Mouse (Mus musculus) midbrain, embryonic 15.5 days (tissue): Measurements from ENCODE around the gene Tmc5. TPM values are rescaled to one million over a fixed set of nuclear protein-coding genes. Genes with fewer than 3 reads are reported as not detected.

Experiments
- ATAC-seq: fragments of 200-750 bp; cut with Nextera tagmentation; replicated peaks from 2 replicates; pipeline ENCODE4 v1.8.0; 2017; ENCODE audit warnings: moderate TSS enrichment
- H3K27ac ChIP-seq: fragments of 300-500 bp; sonication (generic); 2 replicates; pipeline ENCODE4 v1.5.1; 2015; ENCODE audit warnings: mild to moderate bottlenecking, inconsistent platforms
- H3K27me3 ChIP-seq: fragments of 300-500 bp; sonication (generic); replicated peaks from 2 replicates; pipeline ENCODE4 v1.6.1; 2015; ENCODE audit warnings: inconsistent platforms
- H3K36me3 ChIP-seq: fragments of 300-500 bp; sonication (generic); replicated peaks from 2 replicates; pipeline ENCODE4 v1.6.1; 2015; ENCODE audit warnings: inconsistent platforms
- H3K4me1 ChIP-seq: fragments of 300-500 bp; sonication (generic); 2 replicates; pipeline ENCODE4 v1.6.1; 2015; ENCODE audit warnings: inconsistent platforms
- H3K4me2 ChIP-seq: fragments of 300-500 bp; sonication (generic); 2 replicates; pipeline ENCODE4 v1.6.1; 2015; ENCODE audit warnings: inconsistent platforms, mild to moderate bottlenecking, moderate library complexity
- H3K4me3 ChIP-seq: fragments of 300-500 bp; sonication (generic); 2 replicates; pipeline ENCODE4 v1.5.1; 2015; ENCODE audit warnings: mild to moderate bottlenecking, inconsistent platforms
- H3K9ac ChIP-seq: fragments of 300-500 bp; sonication (generic); 2 replicates; pipeline ENCODE4 v1.6.1; 2015; ENCODE audit warnings: mild to moderate bottlenecking, inconsistent platforms
- H3K9me3 ChIP-seq: fragments of 300-500 bp; sonication (generic); 2 replicates; pipeline ENCODE4 v1.6.1; 2016; ENCODE audit warnings: inconsistent platforms
- WGBS: fragments of 180-500 bp; shearing (Covaris S2); methylation state at CpG from one replicate; pipeline ENCODE4 v1.1.7; 2015; ENCODE audit warnings: mixed read lengths; 5-methylcytosine and 5-hydroxymethylcytosine counted together
- polyA plus RNA-seq: library from polyadenylated mRNA; unstranded; fragments of >200 nt; fragmentation: Nextera tagmentation; extraction: Ambion mirVana; gene quantifications from 2 replicates; pipeline ENCODE4 v1.2.1, GENCODE M21; 2015

The Tmc5 gene
- polyA plus RNA-seq, 1 experiment from 2014 or later, result 0.19 TPM

DNA sequence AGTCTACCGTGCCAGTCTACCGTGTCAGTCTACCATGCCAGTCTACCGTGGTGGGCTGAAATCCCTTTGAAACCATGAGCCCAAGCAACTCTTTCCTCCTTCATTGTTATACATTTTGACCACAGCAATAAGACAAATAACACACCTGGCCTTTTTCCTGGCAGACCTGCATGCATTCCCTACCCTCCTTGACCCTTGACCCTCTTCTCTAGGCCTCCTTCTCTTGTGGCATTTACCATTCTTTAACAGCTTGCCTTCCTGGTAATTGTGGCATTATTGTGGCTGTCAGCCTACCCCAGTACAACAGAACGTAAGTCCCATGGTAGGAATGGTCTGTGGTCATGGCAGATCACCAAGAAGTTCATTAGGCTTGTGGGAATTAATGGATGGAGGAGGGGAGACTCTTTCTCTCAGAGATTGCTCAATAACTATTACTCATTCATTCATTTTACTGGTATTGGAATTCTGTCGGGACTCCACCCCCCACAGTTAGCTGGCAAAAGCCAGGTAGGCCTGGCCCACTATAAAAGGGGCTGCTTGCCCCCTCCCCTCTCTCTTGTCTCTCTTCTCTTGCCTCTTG lies 6.3 kb upstream of the Tmc5 start:
- Histone ChIP-seq H3K9me3 (no peaks in the 10 kb centered on the region), H3K27me3 (no peaks in the 10 kb centered on the region), H3K27ac (no peak overlapping the region), H3K36me3 (no peaks in the 10 kb centered on the region), H3K9ac (no peak overlapping the region), H3K4me2 (no peak overlapping the region), H3K4me3 (no peak overlapping the region), H3K4me1 (peaks cover 29% of the 10 kb centered on the region)
- 92% methylated on average over 5 of the region's 5 CpGs for WGBS
- ATAC-seq, result no peak

DNA sequence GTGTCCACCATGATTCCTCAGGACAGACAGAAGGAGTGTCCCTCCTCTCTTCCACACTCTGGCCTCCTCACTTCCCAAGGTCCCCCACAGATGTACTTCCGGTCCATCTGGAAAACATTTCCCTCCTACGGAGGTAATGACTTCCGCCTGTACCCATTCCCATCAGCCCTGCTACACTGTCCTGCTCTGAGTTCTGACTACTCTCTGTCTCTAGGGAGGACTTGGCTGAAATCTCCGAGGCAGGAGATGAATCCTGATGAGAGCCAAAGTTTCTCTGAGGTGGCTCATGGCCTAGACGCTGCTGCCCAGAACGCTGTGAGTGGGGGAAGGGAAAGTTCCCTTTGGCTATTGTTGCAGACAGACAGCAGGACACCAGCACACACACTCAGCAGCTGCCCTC lies 5.0 kb upstream of the Tmc5 start:
- ATAC-seq, result no peak
- Histone ChIP-seq H3K4me3 (no peak overlapping the region), H3K36me3 (no peaks in the 10 kb centered on the region), H3K4me2 (no peak overlapping the region), H3K9me3 (no peaks in the 10 kb centered on the region), H3K27ac (peak overlapping the region; percentile 76), H3K4me1 (peaks cover 33% of the 10 kb centered on the region), H3K27me3 (0 out of 2 replicates have a peak, but pooled peaks cover 10% of the 10 kb centered on the region), H3K9ac (no peak overlapping the region)
- 42% methylated on average over 6 of the region's 6 CpGs for WGBS

DNA sequence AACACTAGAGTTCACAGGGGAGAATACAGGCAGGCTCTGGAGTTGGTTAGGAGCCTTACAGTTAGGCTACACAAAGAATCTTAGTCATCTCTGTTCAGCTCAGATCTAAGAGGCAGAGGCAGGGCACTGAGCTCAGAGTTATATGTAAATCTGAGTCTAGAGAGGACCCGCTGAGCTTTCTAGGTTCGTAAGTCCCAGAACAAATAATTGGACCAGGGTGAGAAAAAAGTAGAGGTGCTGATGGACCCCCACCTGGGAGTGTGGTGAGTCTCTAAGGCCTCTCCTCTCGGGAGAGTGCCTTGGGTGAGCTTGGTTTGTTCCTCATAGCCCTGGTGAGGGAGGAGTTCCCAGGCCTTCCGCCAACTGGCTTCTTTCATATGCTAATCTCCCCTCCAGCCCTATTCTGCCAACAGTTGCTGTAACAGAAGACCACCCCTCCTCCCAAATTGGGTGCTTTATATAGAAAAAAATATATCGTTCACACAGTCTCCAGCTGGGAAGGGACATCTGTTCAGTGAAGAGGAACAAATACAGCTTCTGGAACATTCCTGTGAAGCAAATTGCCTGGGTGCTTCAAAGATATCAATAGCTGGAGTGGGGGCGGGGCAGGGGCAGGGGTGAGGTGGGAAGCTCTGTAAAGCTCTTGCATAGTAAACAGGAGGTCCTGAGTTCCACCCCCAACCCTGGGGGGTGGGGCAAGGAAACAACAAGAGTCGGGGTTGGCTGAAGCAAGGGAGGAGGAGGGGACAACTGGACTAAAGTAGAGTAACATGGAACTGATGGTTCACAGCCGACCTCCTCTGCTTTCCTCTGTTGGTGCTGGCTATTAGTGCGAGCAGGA lies 3.3 kb upstream of the Tmc5 start:
- ATAC-seq, result peak; percentile 82
- Histone ChIP-seq H3K4me3 (no peak overlapping the region), H3K27ac (peak overlapping the region; percentile 76), H3K4me2 (0 out of 2 replicates have a peak overlapping the region, but pooled peaks have one; percentile 30), H3K4me1 (peaks cover 38% of the 10 kb centered on the region), H3K27me3 (peaks cover 15% of the 10 kb centered on the region), H3K9me3 (no peaks in the 10 kb centered on the region), H3K9ac (no peak overlapping the region), H3K36me3 (no peaks in the 10 kb centered on the region)
- 3% methylated on average over 9 of the region's 9 CpGs for WGBS

DNA sequence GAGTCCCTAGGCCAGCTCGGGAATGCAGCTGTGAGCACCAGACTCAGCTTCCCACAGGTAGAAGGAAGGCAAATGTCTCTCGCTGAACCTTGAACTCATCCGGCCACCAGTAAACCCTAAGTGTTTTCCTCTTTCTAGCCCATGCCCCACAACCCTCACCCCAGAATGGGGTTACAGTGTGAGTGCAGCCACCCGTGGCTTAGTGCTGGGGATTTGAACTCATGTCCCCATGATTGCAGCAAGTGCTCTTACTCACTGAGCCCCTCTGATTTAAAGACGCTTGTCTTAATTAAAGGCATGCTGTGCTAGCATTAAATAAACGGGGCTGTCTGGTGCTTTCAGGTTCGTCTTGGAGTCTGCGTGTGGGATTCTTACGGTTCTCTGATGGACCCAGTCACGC lies 2.5 kb upstream of the Tmc5 start:
- Histone ChIP-seq H3K4me1 (peaks cover 38% of the 10 kb centered on the region), H3K4me2 (peak overlapping the region; percentile 30; the same call in 1 of the 2 replicates), H3K27ac (peak overlapping the region; percentile 76), H3K9ac (no peak overlapping the region), H3K36me3 (no peaks in the 10 kb centered on the region), H3K27me3 (peaks cover 15% of the 10 kb centered on the region), H3K4me3 (no peak overlapping the region), H3K9me3 (no peaks in the 10 kb centered on the region)
- ATAC-seq, result peak; percentile 5; the same call in 1 of the 2 replicates
- 22% methylated on average over 10 of the region's 10 CpGs for WGBS

DNA sequence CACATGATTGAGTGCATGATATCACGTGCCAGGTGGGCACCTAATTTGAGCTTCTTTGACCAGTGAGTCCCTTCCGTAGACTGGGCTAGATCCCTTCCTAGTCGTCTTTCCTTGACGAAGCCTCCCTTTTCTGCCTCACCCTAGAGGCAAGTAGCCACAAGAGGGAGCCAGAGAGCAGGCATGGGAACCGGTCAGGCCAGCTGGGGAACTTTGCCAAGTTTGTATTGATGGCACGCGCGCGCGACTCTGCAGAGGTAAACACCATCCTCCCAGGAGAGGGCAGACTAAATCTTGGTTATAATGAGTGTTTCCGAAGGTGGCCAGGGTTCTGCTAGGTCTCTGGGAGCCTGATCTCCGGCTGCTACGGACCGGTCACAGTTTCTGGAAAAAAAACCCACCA lies 1.9 kb upstream of the Tmc5 start:
- Histone ChIP-seq H3K9me3 (no peaks in the 10 kb centered on the region), H3K4me2 (peak overlapping the region; percentile 30; the same call in 1 of the 2 replicates), H3K27me3 (peaks cover 15% of the 10 kb centered on the region), H3K9ac (no peak overlapping the region), H3K36me3 (no peaks in the 10 kb centered on the region), H3K4me1 (peaks cover 38% of the 10 kb centered on the region), H3K27ac (0 out of 2 replicates have a peak overlapping the region, but pooled peaks have one; percentile 76), H3K4me3 (no peak overlapping the region)
- WGBS, result under 1% methylated on average over 14 of the region's 14 CpGs
- 0 out of 2 replicates have a peak, but pooled peaks have one; percentile 3 for ATAC-seq

DNA sequence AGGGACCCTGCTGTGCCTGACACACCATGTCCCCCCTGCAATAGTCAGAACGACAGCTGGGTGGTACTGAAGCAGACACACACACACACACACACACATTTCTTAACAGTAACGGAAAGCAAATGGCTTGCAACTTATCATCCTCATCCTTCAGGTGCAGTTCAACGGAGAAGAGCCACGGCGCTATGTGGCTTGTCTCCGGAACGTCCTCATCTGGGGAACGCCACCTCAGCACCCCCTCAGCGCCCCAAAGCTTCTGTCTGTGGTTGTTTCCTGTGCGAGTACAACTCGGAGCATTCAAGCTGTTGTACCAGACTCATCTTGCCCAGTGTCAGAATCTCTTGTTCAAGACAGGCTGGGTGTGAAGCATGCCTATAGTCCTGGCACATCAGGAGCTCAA lies 826 bp upstream of the Tmc5 start:
- 83% methylated on average over 11 of the region's 11 CpGs for WGBS
- Histone ChIP-seq H3K4me1 (peaks cover 38% of the 10 kb centered on the region), H3K4me3 (no peak overlapping the region), H3K27me3 (peaks cover 15% of the 10 kb centered on the region), H3K9ac (no peak overlapping the region), H3K9me3 (no peaks in the 10 kb centered on the region), H3K27ac (no peak overlapping the region), H3K4me2 (no peak overlapping the region), H3K36me3 (no peaks in the 10 kb centered on the region)
- no peak for ATAC-seq

DNA sequence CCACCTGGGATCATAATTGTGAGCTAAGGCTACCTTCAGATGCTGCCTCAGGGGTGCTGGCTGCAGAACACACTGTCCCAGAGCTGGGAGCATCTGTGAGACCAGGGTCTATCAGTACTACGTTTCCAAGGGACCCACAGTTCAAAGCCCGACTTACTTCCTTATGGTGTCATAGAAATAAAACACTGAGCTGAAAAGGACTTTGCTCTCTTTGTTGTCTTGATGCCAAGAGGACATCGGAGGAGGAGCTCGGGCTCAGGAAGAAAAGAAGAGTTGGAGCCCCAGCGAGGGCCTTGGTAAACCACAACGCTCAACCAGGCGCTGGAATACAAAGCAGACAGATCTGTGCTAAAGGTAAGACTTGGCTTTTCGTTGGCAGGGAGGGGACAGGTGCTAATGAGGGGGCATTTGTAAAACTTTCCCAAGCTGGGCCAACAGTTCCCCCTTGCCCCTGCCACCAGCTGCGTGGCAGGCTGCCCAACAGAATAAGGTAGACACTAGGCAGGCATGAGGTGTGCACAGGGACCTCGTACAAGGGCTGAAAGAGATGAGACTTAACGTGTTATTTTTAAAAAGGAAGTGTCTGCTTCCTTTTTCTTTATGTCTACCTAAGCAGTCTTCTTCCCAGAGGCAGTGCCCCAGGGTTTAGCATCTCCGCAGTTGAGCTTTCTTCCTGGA lies 3.0 kb downstream of the Tmc5 start:
- no peak overlapping the region for H3K27ac ChIP-seq
- H3K27me3 ChIP-seq, result peaks cover 15% of the 10 kb centered on the region
- 63% methylated on average over 12 of the region's 12 CpGs for WGBS
- H3K9me3 ChIP-seq, result no peaks in the 10 kb centered on the region
- H3K9ac ChIP-seq, result no peak overlapping the region
- no peak for ATAC-seq
- no peak overlapping the region for H3K4me3 ChIP-seq
- H3K4me1 ChIP-seq, result peaks cover 14% of the 10 kb centered on the region
- H3K36me3 ChIP-seq, result no peaks in the 10 kb centered on the region
- no peak overlapping the region for H3K4me2 ChIP-seq

DNA sequence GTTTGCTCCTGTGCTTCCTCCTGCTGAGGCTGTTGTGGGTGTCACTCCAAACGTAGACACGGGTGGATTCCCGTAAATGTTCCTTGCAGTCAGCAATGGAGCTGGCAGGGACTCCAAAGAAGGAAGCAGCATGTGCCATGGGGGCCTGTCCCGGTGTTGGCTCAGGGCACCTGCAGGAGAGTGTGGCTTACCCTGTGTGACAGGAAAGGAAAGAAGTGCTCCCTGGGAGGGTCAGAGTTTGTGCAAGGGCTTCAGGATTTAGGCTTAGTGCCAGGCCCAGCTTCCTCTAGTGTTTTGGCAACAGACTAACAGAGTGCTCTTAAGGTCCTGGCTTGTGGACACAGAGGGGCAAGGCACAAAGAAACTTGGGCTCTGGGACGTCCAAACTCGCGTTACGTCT lies 7.7 kb downstream of the Tmc5 start:
- Histone ChIP-seq H3K4me1 (no peaks in the 10 kb centered on the region), H3K4me2 (no peak overlapping the region), H3K27ac (no peak overlapping the region), H3K4me3 (no peak overlapping the region), H3K27me3 (no peaks in the 10 kb centered on the region), H3K9me3 (0 out of 2 replicates have a peak, but pooled peaks cover 5% of the 10 kb centered on the region), H3K9ac (no peak overlapping the region), H3K36me3 (no peaks in the 10 kb centered on the region)
- no peak for ATAC-seq
- 83% methylated on average over 8 of the region's 8 CpGs for WGBS

DNA sequence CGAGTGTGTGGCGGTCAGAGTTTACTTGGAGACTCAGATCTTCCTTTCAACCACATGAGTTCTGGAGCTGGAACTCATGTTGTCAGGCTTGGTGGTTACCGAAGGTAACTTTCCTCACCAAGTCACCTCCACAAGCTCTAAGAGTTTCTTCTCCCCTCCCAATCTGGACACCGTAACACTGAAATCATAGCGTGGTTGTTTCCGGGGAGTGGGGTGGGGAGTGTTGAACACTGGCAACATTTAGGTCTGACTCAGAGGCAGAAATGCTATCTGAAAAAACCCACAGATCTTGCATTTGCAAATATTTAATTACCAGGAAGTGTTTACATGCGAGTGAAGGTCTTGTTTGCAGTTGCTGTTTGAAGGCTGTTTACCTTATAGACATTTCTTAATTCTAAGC lies 12.7 kb downstream of the Tmc5 start:
- Histone ChIP-seq H3K4me2 (no peak overlapping the region), H3K4me3 (no peak overlapping the region), H3K27ac (no peak overlapping the region), H3K9ac (no peak overlapping the region), H3K36me3 (no peaks in the 10 kb centered on the region), H3K9me3 (0 out of 2 replicates have a peak, but pooled peaks cover 5% of the 10 kb centered on the region), H3K4me1 (no peaks in the 10 kb centered on the region), H3K27me3 (no peaks in the 10 kb centered on the region)
- ATAC-seq, result no peak
- WGBS, result 95% methylated on average over 7 of the region's 7 CpGs

DNA sequence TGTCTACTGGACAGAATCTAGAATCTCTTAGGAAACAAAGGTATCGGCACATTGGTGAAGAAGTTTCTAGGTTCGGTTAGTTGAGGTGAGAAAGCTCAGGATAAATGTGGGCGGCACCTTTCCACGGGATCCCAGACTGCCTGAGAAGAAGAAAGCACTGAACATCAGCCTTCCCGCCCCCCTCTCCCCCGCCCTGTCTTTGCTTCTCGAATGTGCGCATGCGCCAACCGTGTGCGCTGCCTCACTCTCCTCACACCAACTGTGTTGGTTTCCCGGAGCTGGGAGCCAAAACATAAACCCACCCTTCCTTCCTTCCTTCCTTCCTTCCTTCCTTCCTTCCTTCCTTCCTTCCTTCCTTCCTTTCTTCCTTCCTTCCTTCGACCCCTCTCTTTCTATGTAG lies 13.6 kb downstream of the Tmc5 start:
- ATAC-seq, result no peak
- Histone ChIP-seq H3K9me3 (0 out of 2 replicates have a peak, but pooled peaks cover 5% of the 10 kb centered on the region), H3K36me3 (no peaks in the 10 kb centered on the region), H3K9ac (no peak overlapping the region), H3K4me3 (no peak overlapping the region), H3K4me2 (no peak overlapping the region), H3K4me1 (no peaks in the 10 kb centered on the region), H3K27ac (no peak overlapping the region), H3K27me3 (no peaks in the 10 kb centered on the region)
- WGBS, result 88% methylated on average over 13 of the region's 13 CpGs

DNA sequence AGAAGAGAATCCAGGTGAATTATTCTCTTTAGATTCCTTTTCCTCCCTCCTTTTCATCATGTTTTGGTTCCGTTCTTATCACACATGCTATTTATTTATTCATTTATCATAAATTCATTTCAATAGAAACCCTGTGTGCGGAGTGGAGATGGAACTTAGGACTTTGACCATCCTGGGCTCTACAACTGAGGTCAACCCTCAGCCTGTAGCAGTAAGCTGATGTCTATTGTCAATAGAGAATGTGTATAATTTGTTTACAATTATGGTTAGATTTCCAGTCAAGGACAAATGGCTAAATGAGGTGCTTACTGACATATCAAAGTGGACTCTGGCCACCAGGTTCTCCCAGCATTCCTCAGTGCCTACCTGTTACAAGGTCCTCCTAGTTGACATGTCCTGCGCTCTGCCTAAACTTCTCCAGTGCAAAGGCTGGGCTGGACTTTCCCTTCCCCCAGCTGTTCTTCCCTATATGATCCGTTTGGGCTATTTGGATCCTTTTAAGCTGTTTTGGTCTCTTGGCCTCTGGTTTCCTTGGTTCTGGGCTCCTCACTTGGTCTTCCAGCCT lies 14.2 kb downstream of the Tmc5 start:
- no peak for ATAC-seq
- Histone ChIP-seq H3K36me3 (no peaks in the 10 kb centered on the region), H3K4me2 (no peak overlapping the region), H3K9ac (no peak overlapping the region), H3K4me3 (no peak overlapping the region), H3K27ac (no peak overlapping the region), H3K9me3 (0 out of 2 replicates have a peak, but pooled peaks cover 5% of the 10 kb centered on the region), H3K4me1 (no peaks in the 10 kb centered on the region), H3K27me3 (no peaks in the 10 kb centered on the region)
- 90% methylated on average over 4 of the region's 4 CpGs for WGBS

DNA sequence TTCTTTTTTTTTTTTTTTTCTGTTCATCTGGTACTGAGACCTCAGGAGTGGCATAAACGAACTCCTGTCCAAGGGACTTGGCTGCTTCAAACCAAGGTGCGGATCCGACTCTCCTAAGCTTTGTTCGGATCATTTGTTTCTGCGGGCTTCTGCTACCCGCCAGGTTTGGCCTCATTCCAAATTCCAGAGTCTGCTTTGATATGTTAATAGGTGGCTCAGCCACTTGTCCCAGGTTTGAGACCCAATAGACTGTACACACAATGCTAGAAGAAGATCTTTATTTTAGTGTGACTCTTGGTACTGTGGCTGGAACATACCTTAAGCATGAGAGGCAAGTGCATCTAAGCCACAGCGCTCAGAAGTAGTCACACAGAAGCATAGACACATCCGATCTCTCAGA lies 14.8 kb downstream of the Tmc5 start:
- Histone ChIP-seq H3K27ac (no peak overlapping the region), H3K27me3 (no peaks in the 10 kb centered on the region), H3K9me3 (no peaks in the 10 kb centered on the region), H3K4me3 (no peak overlapping the region), H3K4me1 (no peaks in the 10 kb centered on the region), H3K9ac (no peak overlapping the region), H3K4me2 (no peak overlapping the region), H3K36me3 (no peaks in the 10 kb centered on the region)
- WGBS, result 38% methylated on average over 8 of the region's 8 CpGs
- no peak for ATAC-seq
